Mouse (Mus musculus) megakaryocyte, adult 5-6 weeks (primary cell): ENCODE measurements at regions not wholly inside any gene's neighbourhood (a gene's known extent, or its start where the extent isn't known, plus 50 kb on each side); places are given as distances from the start of the nearest gene placed in this dataset.
A peak's percentile ranks its signal among the peaks of the same experiment; 100 is the strongest.

ENCODE experiments used
- ATAC-seq: 2 replicates; pipeline ENCODE4 v1.8.0; 2016; ENCODE audit warnings: mild to moderate bottlenecking, inconsistent platforms; ENCODE audit not compliant: poor library complexity, severe bottlenecking

- peak; percentile 90 for ATAC-seq
Observed at GRCm38 (mm10) chr6:147316140-147316539, 52.2 kb upstream of the Pthlh start.

- no peak for ATAC-seq
Observed at GRCm38 (mm10) chr6:147315207-147315606, 51.2 kb upstream of the Pthlh start.
